Mouse (Mus musculus) left cerebral cortex, postnatal 10 days (tissue): ENCODE results near the gene Fmnl3. TPM values are rescaled to one million over a fixed set of nuclear protein-coding genes. Genes with fewer than 3 reads are reported as not detected.

ENCODE experiments used
- DNase-seq, 2 experiments: peaks; one replicate each; pipeline ENCODE4 v3.0.0; 2021 to 2022; ENCODE audit warnings: low spot score in 2 of 2, mixed read lengths in 1 of 2; ENCODE audit errors: extremely low spot score in 1 of 2
- intact Hi-C: fragments of 180-260 bp; cut with DNase I; formaldehyde crosslinking; loops from one replicate; pipeline ENCODE4 v1.15.1; 2025
- total RNA-seq, 2 experiments: library from RNA; stranded (reverse); gene quantifications; 2 replicates each; pipeline ENCODE4 v1.2.3; 2021

Fmnl3 gene
- 10 to 100 TPM; 12.6 to 14.1 TPM for total RNA-seq

DNA sequence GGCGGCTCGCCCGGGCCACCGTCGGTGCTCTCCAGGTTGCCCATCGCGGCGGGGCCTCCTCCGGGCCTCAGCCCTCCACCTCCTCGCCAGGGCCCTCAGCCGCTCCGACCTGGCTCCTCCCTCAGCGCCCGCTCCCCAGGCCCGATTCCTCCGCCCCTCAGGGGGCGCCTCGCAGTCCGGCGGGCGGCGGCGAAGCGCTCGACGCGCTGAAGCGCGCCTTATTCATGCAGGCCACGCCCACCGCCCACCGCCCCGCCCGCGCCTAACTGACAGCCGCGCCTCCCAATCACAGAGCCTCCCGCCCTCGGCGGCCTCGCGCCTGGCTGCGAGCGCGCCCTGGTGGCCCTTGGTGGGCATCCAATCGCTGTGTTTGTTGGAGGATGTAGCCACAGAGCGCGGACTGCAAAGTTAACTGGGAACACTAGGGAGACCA, at the start of gene Fmnl3:
Gene Fmnl3 (minus strand): TSS at position 224 of the 433 bp plus-strand sequence.
- intact Hi-C loops, result loop anchor here (2.0 kb wide), 1 partner anchor 53 kb away; no protein-coding TSS in a partner anchor
- peak; percentile 95 to 97 for DNase-seq

DNA sequence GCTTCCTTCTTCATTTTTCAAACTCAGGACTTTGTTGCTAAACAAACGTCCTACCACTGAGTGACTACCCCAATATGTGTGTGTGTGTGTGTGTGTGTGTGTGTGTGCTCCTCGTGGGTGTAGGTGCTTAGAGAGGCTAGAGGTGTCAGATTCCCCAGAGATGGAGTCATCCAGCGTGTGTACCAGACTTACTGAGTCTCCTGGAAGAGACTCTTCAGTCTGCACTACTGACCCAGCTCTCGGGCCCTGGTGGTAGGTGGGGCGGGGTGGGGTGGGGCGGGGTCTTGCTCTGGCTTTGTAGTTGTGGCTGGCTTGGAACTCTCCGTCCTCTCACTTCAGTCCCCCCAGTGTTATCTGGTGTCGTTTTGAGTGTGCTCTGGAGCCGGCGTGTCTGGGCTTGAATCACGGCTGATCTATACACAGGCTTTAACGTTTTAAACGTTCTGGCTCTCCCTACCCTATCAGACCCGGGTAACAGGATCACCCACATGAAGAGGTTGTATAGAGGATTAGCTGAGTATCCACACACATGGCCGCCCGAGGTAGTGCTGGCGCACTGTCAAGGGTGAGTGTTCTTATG, 47.5 kb upstream of the Fmnl3 start:
- DNase-seq, result no peak
- intact Hi-C loops, result loop anchor here (10.0 kb wide), 1 partner anchor 167 kb away; no protein-coding TSS in a partner anchor

DNA sequence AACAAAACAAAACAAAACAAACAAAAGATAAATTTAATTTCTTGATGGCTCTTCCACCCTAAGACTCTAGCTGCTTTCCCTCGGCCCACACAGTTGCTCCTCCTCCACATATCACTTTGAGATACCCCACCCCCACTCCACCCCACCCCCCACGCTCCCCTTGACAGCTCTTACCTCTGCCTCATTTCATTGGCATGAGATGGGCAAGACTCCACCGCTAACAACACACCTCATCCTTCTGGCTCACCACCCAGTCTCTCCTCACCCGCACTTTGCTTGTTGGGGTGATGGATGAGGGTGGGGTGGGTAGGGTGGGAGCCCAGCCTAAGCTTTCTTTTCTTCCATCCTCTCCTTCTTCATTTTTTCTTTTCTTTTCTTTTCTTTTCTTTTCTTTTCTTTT, 46.7 kb upstream of the Fmnl3 start:
- no peak for DNase-seq
- intact Hi-C loops, result loop anchor here (1.0 to 10.0 kb wide), 2 partner anchors 52 to 168 kb away; no protein-coding TSS in a partner anchor

DNA sequence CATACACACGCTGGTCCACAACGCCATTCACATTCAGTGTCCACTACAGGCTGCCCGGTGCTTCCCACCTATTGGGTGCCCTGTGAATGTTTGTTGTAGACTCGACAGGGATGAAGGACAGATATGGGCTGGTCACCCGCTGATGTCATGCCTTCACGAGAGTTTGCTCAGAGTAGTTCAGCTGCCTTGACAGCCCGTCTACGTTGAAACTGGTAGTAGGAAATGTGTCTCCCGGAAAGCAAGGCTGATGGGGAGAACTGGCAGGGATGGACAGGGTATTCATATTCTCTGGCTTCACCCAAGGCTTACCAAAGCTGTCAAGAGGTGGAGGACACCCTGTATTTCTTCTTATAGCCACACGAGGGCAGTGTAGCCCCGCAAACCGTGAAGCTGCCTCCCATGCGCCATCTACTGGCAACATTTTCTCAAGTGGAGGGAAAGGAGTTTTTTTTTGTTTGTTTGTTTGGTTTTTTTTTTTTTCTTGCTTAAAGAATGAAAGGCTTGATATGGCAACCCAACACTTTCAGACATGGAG, 46.1 kb upstream of the Fmnl3 start:
- intact Hi-C loops, result loop anchor here (1.0 to 10.0 kb wide), 2 partner anchors 53 to 168 kb away; no protein-coding TSS in a partner anchor
- DNase-seq, result peak; percentile 80 to 83

DNA sequence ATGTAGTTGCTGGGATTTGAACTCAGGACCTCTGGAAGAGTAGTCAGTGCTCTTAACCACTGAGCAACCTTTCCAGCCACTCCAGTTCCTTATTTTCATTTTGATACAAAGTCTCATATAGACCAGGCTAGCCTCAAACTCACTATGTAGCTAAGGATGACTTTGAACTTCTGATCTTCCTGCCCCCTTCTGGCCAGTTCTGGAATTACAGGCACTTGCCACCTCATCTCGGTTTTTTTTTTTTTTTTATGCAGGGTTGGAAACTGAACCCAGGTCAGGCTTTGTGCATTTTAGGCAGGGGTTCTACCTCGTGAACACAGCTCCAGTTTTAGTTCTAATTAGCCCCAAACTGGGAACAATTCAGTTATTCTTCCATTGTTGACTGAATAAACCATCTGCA, 45.5 kb upstream of the Fmnl3 start:
- peak in 1 of 2 experiments; percentile 64 for DNase-seq

DNA sequence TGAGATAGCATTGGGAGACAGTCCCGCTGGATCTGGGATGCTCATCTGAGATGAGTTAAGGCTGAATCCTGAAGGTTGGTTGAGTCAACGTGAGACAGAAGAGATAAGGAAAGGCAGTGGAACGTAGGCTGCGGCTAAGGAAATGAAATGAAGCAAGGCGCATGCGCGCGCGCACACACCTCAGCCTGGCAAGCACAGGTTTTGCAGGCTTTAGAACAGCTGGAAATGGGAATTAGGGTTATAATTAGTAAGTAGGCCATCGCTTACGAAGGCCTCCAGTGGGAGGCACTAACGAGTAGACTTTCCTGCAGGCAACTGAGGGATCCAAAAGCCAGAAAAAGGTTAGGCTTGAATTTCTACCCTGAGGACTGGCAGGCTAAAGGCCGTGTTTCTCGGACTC, 41.5 kb upstream of the Fmnl3 start:
- no peak for DNase-seq
- intact Hi-C loops, result loop anchor here (10.0 kb wide), 1 partner anchor 173 kb away; no protein-coding TSS in a partner anchor

More for the DNA sequence above, 45.5 kb upstream of the Fmnl3 start:
- intact Hi-C loops, result loop anchor here (1.0 to 10.0 kb wide), 2 partner anchors 54 to 169 kb away; no protein-coding TSS in a partner anchor

DNA sequence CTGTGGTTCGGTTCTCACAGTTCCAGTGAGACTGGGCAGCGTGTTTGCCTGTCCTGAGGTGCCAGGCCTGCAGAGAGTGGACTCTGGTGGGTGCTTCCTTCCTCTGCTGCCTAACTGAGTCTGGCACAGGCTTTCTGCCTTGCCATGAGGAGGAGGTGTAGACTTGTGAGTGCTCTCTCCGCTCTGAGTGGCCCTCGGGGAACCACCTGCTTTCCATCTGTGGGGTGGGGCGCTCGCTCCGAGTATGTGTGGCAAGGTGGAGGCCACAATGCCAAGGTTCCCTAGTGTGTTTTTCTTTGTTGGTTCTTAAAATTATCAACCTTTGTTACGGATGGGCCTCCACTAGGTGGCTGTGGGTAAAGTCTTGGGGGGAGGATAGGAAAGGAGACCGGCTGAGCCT, 38.6 kb upstream of the Fmnl3 start:
- intact Hi-C loops, result no loop called here
- no peak for DNase-seq

DNA sequence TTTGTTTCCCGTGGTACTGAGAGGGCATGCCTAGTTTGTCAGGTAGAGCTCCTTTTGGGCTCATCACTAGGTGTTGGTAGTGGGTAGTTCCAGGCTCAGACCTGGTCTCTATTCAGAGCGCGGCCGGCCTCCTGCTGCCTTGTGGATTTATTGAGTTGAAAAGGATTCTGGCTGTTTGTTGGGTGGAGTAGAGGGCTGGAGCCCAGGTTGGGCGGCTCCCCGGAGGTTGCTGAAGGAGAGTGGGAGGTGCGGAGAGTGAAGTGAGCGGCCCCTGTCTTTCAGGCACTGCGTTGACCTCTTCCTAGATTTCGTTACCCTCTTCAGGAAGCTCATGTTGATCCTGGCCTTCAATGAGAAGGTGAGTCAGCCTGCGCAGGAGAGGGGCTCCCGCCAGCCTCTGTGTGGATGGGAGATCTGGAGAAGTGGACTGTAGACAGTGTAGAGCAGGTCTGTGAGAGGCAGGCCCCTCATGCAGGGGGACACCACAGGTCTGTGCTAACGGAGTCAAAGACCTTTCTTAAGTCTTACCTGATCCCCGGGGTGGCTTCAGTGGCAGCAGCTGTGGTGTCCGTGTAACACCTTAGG, 36.8 kb upstream of the Fmnl3 start:
- intact Hi-C loops, result no loop called here
- no peak for DNase-seq

DNA sequence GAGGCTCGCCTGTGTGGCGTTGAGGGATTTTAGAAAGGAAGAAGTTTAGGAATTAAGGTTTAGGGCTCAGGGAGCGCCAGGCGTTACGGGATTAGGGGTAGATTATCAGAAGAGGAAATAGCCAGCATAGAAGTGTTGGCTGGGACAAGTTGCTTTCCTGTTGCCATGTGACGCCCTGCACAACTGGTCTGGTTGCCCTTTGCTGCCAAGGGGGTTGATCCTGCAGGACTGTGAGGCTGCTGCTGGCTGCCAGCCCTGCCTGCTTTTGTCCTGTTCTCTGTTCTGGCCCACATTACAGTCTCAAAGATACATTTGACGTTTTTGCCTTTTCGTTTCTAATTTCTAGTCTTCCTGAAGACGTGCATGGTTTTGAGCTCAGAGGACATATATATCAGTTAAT, 34.9 kb upstream of the Fmnl3 start:
- DNase-seq, result no peak
- intact Hi-C loops, result no loop called here

DNA sequence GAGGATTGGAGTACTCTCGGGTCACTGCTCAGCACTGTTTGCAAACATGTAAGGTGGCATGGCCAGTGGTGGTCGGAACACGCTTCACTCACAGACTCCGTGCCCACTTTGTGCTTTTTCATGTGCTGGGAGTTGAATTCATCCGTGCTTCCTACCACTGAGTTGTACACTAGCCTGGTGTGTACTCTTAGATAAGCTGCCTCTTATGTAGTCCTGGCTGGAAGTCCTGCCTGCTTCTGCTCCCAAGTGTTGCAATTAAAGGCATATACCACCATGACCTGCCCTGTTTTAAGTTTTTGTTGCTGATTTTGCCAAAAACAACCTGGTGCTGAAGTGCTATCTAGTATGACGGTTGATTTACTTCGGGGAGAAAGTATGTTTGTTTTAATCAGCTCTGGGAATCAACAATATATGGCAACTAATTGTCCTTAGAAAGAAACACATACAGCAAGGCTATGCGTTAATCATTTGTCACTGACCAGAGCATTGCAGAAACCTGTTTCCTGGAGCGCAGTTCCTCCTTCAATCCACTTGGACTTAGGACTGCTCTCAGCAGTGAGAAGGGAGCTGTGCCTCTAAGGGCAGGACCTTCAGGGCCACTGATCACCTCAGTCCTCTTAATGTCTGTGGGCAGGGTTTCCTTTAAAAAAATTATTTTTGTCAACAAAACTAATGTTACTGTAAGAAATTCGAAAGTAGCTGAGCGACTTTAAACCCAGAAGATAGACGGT, 33.0 kb upstream of the Fmnl3 start:
- no peak for DNase-seq
- intact Hi-C loops, result no loop called here

DNA sequence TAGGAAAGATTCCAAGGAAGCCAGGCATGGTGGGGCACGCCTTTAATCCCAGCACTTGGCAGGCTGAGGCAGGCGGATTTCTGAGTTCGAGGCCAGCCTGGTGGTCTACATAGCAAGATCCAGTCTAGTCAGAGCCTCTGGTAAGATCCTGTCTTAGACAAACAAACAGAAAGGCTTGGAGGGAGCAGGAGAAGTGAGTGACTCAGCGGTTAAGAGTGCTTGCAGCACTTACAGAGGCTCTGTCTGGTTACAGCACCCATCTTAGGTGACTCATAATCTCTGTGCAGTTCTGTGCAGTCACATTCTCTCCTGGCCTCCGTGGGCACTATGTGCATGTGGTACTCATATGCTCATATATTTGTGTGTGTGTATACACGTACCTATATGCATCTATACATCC, 30.3 kb upstream of the Fmnl3 start:
- no peak for DNase-seq
- intact Hi-C loops, result no loop called here

DNA sequence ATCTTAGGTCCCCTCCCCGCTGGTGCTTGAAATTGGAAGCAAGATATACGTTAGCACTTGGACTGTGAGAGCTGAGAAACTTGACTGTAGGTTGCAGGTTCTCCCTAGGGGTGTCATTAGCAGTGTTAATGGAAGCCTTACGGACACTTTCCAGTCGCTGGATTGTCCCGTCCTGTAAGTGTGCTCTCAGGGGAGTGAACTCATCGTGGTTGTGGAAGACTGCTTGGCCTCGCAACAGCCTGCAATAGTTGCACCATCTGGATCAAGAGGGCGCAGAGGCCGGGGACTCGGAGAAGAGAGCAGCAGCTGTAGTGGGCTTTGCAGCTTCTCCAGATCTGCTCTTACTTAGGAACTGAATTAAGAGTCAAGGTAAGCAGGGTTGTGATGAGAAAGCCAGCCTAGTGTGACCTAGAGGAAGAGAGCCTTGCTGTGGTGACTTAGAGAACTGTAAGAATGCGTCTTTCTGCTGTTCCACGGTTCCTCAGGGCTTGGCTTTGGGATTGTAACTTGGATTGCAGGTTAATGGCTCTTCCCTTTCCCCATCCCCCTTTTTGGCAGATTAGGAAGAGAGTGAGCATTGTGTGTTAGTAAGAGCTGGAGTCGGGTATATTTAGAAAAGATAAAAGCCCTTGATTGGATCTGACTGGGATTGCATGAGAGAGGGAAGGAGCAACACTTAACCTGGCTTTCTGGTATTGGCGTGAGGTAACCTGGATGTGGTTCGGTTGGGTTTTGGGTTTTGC, 29.4 kb upstream of the Fmnl3 start:
- intact Hi-C loops, result no loop called here
- no peak for DNase-seq

DNA sequence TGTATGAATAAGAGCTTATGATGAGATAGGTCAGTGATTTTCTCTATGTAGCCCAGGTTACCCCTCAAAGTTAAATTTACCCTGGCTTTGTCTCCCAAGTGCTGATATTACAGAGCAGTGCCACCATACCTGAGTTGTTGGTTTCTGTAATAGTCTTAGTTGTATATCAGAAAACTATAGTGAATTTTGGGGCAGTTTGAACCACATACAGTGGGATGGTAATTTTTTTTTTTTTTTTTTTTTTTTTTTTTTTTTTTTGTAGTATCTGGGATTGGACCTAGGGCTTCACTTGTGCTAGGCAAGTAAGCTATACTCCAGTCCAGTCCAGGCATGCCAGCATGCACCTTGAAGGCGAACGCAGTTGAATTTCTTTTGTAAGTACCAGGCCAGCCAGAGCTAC, 27.3 kb upstream of the Fmnl3 start:
- DNase-seq, result no peak
- intact Hi-C loops, result no loop called here

DNA sequence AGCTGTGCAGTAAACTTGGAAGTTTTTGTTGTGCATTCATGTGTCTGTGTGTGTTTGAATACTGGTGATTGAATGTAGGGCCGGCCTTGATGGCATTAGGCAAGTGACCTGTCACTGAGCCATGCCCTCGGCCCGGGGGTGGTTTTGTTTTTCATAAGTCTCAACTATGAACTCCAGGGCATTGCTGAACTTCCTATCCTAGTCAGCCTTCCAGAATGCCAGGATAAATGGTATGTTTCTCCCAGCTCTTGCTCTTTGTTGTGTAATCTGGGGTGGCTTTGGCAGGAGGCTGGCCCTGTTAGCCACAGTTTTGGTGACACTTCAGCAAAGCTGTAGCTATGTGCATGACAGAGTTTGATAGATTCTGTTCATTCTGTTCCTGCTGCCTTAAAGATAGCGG, 26.6 kb upstream of the Fmnl3 start:
- DNase-seq, result no peak
- intact Hi-C loops, result no loop called here

DNA sequence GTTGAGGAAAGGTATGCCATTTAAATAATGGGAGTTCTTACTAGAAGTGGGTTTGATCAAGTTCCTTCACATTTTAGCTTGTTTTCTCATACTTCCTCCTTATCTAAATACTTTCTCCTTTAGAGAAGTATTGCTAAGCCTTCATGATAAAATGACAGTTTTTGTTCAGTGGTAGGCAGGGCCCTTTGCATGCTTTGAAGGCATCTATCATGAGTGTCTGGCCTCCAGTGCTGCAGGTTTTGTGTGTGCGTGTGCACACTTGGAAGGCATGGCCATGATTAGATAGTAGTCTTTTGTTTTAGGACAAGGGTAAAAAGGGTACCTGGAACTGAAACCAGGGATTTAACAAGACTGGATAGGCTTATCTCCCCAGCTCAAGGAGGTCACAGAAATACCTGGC, 26.2 kb upstream of the Fmnl3 start:
- no peak for DNase-seq
- intact Hi-C loops, result no loop called here

DNA sequence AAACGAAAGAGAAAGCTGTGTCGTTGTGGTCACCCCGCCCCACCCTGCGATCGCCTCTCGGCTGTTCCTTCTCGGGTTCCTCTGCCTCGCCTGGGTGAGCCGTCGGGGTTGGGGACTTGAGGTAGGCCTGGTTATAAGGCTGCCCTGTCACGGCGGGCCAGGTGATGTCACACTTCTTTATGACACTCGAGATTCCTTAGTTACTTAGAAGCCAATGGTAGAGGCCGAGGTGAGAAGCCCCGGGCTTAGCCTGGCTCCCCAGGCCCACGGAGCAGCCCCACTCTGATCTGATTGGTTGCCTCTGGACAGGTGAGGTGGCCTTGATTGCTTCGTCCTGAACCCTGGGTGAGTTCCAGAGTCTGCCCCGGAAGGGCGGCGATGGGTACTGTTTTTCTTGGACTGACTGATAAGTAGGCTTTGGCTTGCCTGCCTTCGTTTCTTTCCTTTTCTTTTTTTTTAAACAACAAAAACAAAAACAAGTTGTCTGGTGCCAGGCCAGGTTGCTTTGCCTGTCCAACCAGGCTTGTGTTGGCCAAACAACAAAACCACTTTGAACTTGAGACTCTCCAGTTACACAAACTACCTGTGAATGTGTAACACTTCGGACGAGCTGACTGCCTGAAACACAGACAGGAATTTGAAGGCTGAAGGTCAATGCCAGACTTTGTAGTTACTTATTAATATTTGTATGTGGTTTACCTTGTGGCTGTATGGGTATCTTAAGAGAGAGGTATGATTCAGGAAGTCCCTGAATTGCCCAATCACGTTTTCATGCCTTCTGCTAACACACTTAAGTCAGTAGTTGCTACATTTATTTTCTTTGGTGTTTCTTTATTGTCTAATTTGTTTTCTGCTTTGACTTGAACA, 23.3 kb upstream of the Fmnl3 start:
- intact Hi-C loops, result no loop called here
- no peak for DNase-seq

DNA sequence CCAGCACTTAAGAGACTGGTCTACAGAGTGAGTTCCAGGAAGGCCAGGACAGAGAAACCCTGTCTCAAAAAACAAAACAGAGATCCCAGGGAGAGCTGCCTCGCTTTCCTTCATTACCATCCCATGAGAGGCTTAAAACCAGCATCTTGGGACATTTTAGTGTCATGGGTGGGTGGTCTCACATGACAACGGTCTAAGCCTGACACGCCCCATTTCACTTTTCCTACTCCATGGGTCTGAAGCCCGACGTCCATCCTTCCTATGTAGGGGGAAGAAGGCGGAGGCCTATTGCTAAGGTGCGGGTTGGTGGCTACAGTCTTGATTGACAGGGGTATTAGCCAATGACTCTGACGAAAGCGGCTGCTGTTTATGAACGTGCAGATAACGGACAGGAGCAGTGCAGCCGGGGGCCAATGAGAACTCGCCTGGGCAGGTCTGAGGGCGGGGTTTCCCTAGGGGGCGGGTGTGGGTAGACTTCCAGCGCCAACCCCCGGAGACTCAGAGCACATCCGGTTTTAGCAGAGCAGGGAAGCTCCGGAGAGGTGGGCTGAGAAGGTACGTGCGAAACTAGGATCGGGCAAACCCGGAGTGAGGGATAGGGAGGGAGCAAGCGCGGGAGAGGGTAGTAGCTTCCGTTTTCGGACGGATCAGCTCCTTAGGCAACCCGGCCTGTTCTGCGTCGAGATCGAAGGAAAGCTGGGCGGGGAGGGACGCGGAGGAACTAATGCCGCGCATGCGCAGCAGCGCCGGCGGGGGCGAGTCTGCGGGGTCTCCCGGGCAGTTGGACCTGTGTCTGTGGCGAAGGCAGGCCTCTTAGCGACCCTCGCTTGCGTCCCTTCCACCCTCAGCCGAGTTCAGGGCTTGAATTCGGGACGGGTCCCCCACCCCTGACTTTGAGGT, 22.5 kb upstream of the Fmnl3 start, which contains the start of gene Tmbim6:
Gene Tmbim6 (plus strand): TSS at position 397 of the 900 bp plus-strand sequence.
- peak; percentile 99 to 100 for DNase-seq
- intact Hi-C loops, result no loop called here
